Mouse (Mus musculus): ENCODE results near the gene Tmem106c.

- TF ChIP-seq CTCF (IDR thresholded peaks at IDR 0.05; ENCODE audit: control insufficient read depth, insufficient read depth, low read length) (no peak), POLR2A (IDR thresholded peaks at IDR 0.05; ENCODE audit: borderline replicate concordance, control insufficient read depth, low read depth, low read length) (no peak)
These were observed 11.2 kb upstream of the Tmem106c start for GRCm38 (mm10) chr15:97952889-97953189.

All from bone marrow, adult 2 months (tissue).